Mouse (Mus musculus) heart, adult 8-10 months (tissue): ENCODE measurements around the gene Hoxb3. TPM values are rescaled to one million over a fixed set of nuclear protein-coding genes. Genes with fewer than 3 reads are reported as not detected.

Experiments
- microRNA-seq: library from miRNA; unstranded; fragments of <30 nt; microRNA quantifications from one replicate; pipeline ENCODE4 v1.2.0, GENCODE M21; 2022
- total RNA-seq, 4 experiments: library from RNA; stranded (reverse); gene quantifications; 2 replicates each; pipeline ENCODE4 v1.2.4; 2022

Gene Hoxb3
- total RNA-seq, 4 experiments from 2014 or later = 0.25 to 0.37 (median 0.30) TPM

Small RNA genes within 50 kb of the gene (microRNA-seq; reads per million reads assigned to microRNA genes)
- 2,390 reads per million, percentile 88 among the genes with 10 or more reads in this experiment for gene Mir10a

Other genes starting within 250 kb of the Hoxb3 start
- 1,000 to 10,000 TPM; 3,689 to 3,785 (median 3,746) TPM for gene Atp5g1, start 247.7 kb upstream of the Hoxb3 start, total RNA-seq
- gene Calcoco2, start 211.4 kb upstream of the Hoxb3 start, total RNA-seq = under 1 TPM in 1 of 4 experiments, not detected in 3; 0.29 TPM
- under 1 TPM in 1 of 4 experiments, not detected in 3; 0.14 TPM for gene Ttll6, start 189.5 kb upstream of the Hoxb3 start, total RNA-seq
- gene Hoxb13, start 129.0 kb upstream of the Hoxb3 start, total RNA-seq = not detected
- not detected for gene Hoxb9, start 51.9 kb upstream of the Hoxb3 start, total RNA-seq
- gene Hoxb8, start 41.4 kb upstream of the Hoxb3 start, total RNA-seq = not detected
- not detected for gene Hoxb7, start 36.7 kb upstream of the Hoxb3 start, total RNA-seq
- gene Hoxb6, start 30.9 kb upstream of the Hoxb3 start, total RNA-seq = not detected
- under 1 TPM in 1 of 4 experiments, not detected in 3; 0.11 TPM for gene Hoxb5, start 20.0 kb upstream of the Hoxb3 start, total RNA-seq
- gene Hoxb4, start 5.1 kb upstream of the Hoxb3 start, total RNA-seq = under 1 TPM; 0.35 to 0.63 (median 0.53) TPM
- under 1 TPM; 0.38 to 0.80 (median 0.64) TPM for gene Hoxb2, start 27.2 kb downstream of the Hoxb3 start, total RNA-seq
- not detected for gene Hoxb1, start 42.4 kb downstream of the Hoxb3 start, total RNA-seq
- gene Skap1, start 141.3 kb downstream of the Hoxb3 start, total RNA-seq = under 1 TPM in 2 of 4 experiments, not detected in 2; 0.30 to 0.34 TPM